Mouse (Mus musculus) hindbrain, embryonic 12.5 days (tissue): Measurements from ENCODE around the gene Tmem132d. TPM values are rescaled to one million over a fixed set of nuclear protein-coding genes. Genes with fewer than 3 reads are reported as not detected.
A peak's percentile ranks its signal among the peaks of the same experiment; 100 is the strongest.
"Not testable (repeated sequence)": the region's sequence is repeated elsewhere in the genome, so short reads cannot be mapped to it uniquely, and the experiment has no call there.

Source experiments
- ATAC-seq: fragments of 200-750 bp; cut with Nextera tagmentation; 2 replicates; pipeline ENCODE4 v1.8.0; 2017; ENCODE audit warnings: moderate TSS enrichment; ENCODE audit not compliant: low FRiP score
- H3K27ac ChIP-seq: fragments of 300-500 bp; sonication (generic); 2 replicates; pipeline ENCODE4 v1.5.1; 2016; ENCODE audit warnings: mild to moderate bottlenecking
- H3K27me3 ChIP-seq: fragments of 300-500 bp; sonication (generic); 2 replicates; pipeline ENCODE4 v1.6.1; 2016; ENCODE audit warnings: mild to moderate bottlenecking
- H3K36me3 ChIP-seq: fragments of 300-500 bp; sonication (generic); 2 replicates; pipeline ENCODE4 v1.6.1; 2016; ENCODE audit warnings: mild to moderate bottlenecking
- H3K4me1 ChIP-seq: fragments of 300-500 bp; sonication (generic); 2 replicates; pipeline ENCODE4 v1.6.1; 2016
- H3K4me2 ChIP-seq: fragments of 300-500 bp; sonication (generic); replicated peaks from 2 replicates; pipeline ENCODE4 v1.6.1; 2016; ENCODE audit warnings: mild to moderate bottlenecking
- H3K4me3 ChIP-seq: fragments of 300-500 bp; sonication (generic); 2 replicates; pipeline ENCODE4 v1.5.1; 2016; ENCODE audit warnings: mild to moderate bottlenecking
- H3K9ac ChIP-seq: fragments of 300-500 bp; sonication (generic); 2 replicates; pipeline ENCODE4 v1.6.1; 2016; ENCODE audit warnings: mild to moderate bottlenecking, moderate library complexity
- H3K9me3 ChIP-seq: fragments of 300-500 bp; sonication (generic); replicated peaks from 2 replicates; pipeline ENCODE4 v1.6.1; 2016; ENCODE audit warnings: mild to moderate bottlenecking
- WGBS: fragments of 180-500 bp; shearing (Covaris S2); methylation state at CpG from one replicate; pipeline ENCODE4 v1.1.7; 2016; 5-methylcytosine and 5-hydroxymethylcytosine counted together
- polyA plus RNA-seq: library from polyadenylated mRNA; unstranded; fragments of >200 nt; fragmentation: Nextera tagmentation; extraction: Ambion mirVana; gene quantifications from 2 replicates; pipeline ENCODE4 v1.2.1, GENCODE M21; 2016

Gene Tmem132d
- polyA plus RNA-seq, 1 experiment from 2014 or later = 0.96 TPM

DNA sequence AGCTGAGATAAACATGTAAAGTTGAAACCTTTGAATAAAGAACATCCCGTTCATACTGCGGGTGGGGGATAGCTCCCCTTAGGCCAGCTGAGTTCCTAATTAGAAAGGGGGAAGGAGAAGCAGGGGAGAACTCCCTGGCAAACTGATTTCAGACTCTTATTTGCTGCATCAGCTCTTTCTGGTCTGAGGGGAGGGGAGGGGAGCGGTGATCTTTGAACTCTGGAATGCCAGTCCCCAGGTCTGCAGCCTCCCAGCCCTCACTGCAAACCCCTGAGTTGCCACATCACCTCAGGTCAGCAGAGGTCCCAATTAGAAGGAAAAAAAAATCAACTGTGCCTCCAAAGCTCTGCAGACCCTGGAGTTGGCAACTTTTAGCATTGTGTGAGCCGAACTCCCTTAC is 482.3 kb downstream of the Tmem132d start:
- Histone ChIP-seq H3K27me3 (no peaks in the 10 kb centered on the region), H3K36me3 (no peaks in the 10 kb centered on the region), H3K9ac (no peak overlapping the region), H3K4me2 (no peak overlapping the region), H3K9me3 (no peaks in the 10 kb centered on the region), H3K4me1 (no peaks in the 10 kb centered on the region), H3K4me3 (no peak overlapping the region), H3K27ac (no peak overlapping the region)
- ATAC-seq = no peak
- 58% methylated on average over 4 of the region's 4 CpGs for WGBS

DNA sequence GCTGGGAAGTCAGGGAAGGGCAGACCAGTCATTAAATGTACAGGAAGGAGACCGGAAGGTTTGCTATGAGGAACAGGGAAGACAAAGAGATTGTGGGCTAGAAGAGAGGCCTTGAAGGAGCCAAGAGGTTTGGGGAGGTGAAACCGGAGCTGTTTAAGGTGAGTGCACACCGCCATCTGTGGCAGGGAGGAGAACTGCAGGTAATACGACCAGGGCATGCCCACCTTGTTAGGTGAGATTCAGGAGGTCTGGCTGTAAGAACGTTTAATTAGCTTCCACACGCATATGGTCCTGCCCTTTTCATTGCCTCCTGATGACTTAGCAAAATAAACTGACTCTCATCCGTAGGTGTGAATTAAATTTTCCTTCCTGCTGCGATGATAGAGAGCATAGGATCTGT is 485.6 kb downstream of the Tmem132d start:
- no peaks in the 10 kb centered on the region for H3K4me1 ChIP-seq
- no peak overlapping the region for H3K4me2 ChIP-seq
- no peak for ATAC-seq
- H3K4me3 ChIP-seq = no peak overlapping the region
- no peaks in the 10 kb centered on the region for H3K27me3 ChIP-seq
- H3K36me3 ChIP-seq = no peaks in the 10 kb centered on the region
- 37% methylated on average over 8 of the region's 8 CpGs for whole genome bisulfite sequencing
- no peak overlapping the region for H3K9ac ChIP-seq
- no peaks in the 10 kb centered on the region for H3K9me3 ChIP-seq
- no peak overlapping the region for H3K27ac ChIP-seq

DNA sequence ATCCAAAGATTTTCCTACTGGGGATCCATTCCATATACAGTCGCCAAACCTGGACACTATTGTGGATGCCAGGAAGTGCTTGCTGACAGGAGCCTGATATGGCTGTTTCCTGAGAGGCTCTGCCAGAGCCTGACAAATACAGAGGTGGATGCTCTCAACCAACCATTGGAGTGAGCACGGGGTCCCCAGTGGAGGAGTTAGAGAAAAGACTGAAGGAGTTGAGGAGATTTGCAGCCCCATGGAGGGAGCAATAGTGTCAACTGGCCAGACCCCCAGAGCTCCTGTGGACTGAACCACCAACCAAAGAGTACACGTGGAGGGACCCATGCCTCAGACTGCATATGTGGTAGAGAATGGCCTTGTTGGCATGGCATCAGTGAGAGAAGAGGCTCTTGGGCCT is 490.7 kb downstream of the Tmem132d start:
- H3K27me3 ChIP-seq, H3K4me2 ChIP-seq, H3K27ac ChIP-seq, ATAC-seq, H3K9ac ChIP-seq, H3K4me3 ChIP-seq, H3K9me3 ChIP-seq, H3K36me3 ChIP-seq, H3K4me1 ChIP-seq: not testable (repeated sequence)
- WGBS = 82% methylated on average over 3 of the region's 3 CpGs

DNA sequence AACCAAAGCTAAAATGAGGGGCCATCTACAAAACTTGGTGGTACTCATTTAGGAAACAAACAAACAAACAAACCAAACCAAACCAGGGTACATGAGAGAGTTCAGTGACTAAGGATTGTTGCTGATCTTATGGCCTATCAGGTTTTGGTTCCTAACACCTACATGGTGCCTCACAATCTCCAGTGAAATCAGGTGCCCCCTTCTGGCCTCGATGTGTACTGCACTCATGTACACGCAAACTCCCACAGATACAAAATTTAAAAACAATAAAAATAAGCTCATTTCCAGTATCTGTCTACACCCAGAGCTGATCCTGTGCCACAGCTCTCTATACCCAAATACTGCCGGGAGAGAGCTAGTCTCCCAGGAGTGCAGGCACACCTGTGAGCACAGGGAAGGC is 495.0 kb downstream of the Tmem132d start:
- Histone ChIP-seq H3K4me1 (no peaks in the 10 kb centered on the region), H3K9ac (no peak overlapping the region), H3K27me3 (no peaks in the 10 kb centered on the region), H3K9me3 (no peaks in the 10 kb centered on the region), H3K4me3 (no peak overlapping the region), H3K27ac (no peak overlapping the region), H3K36me3 (no peaks in the 10 kb centered on the region), H3K4me2 (no peak overlapping the region)
- no peak for ATAC-seq
- 75% methylated on average over 3 of the region's 3 CpGs for WGBS

DNA sequence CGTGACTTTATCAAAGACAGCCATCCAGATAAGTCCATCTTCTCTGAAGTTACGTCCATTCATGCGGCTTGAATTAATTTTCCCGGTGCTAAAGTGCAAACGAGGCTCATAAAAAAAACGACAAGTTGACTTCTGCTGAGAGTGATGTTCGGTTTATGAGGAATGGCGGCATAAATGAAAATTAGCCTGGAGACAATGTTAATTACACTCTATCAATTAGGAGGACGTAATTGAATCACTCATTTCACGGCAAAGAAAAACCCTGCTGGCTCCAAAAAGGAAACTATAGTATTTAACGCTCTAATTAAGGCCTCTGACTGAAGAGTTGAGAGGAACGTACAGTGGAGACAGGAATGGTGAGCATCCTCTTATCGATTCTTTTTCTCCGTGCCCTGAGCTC is 503.2 kb downstream of the Tmem132d start:
- no peak overlapping the region for H3K4me2 ChIP-seq
- no peak for ATAC-seq
- H3K27ac ChIP-seq = no peak overlapping the region
- H3K27me3 ChIP-seq = peaks cover 12% of the 10 kb centered on the region
- no peaks in the 10 kb centered on the region for H3K4me1 ChIP-seq
- WGBS = 75% methylated on average over 14 of the region's 14 CpGs
- H3K36me3 ChIP-seq = no peaks in the 10 kb centered on the region
- no peak overlapping the region for H3K9ac ChIP-seq
- H3K9me3 ChIP-seq = no peaks in the 10 kb centered on the region
- no peak overlapping the region for H3K4me3 ChIP-seq

DNA sequence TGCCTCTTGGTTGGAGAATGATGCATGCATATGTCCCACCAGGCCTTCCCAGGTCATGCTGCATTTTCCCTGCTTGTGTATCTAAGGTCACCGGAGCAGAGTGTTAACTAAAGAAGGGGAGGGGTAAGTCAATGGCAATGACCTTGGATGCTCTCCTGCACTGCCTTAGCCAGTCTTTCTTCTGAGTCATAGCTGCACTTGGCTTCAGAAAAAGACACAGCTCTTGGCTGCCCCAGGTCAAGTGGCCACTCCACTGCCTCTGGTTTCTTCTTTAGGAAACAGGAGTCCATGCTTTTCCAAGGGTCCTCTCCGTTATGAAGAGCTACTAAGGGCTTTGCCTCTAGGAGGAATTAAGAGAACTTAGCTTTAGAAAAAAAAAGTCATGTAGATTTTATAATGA is 506.2 kb downstream of the Tmem132d start:
- H3K4me2 ChIP-seq = no peak overlapping the region
- ATAC-seq = no peak
- 89% methylated on average over 2 of the region's 2 CpGs for WGBS
- H3K27me3 ChIP-seq = peaks cover 21% of the 10 kb centered on the region
- H3K4me1 ChIP-seq = peaks cover 13% of the 10 kb centered on the region; the same call in 1 of the 2 replicates
- no peaks in the 10 kb centered on the region for H3K36me3 ChIP-seq
- H3K9me3 ChIP-seq = no peaks in the 10 kb centered on the region
- no peak overlapping the region for H3K9ac ChIP-seq
- H3K27ac ChIP-seq = no peak overlapping the region
- no peak overlapping the region for H3K4me3 ChIP-seq

DNA sequence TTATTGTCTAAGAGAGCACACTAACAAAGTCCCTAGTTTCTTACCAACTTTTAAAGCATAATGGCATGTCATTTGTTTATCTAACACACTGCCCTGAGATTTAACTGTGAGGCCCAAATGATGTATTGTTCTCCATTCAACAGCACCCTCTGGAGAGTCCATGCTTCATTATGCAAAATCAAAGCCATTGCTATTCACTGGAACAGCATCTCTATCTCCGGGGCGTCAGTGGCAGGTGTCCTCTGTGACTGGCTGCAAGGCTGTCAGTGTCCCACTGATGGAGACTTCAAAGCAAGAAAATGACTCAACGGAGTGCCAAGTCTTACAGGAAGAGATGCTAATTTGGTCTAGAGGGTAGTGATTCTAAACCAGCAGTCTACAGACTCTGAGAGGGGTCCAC is 508.8 kb downstream of the Tmem132d start:
- Histone ChIP-seq H3K9me3 (no peaks in the 10 kb centered on the region), H3K4me3 (no peak overlapping the region), H3K9ac (no peak overlapping the region), H3K4me1 (peaks cover 15% of the 10 kb centered on the region; the same call in 1 of the 2 replicates), H3K36me3 (no peaks in the 10 kb centered on the region), H3K4me2 (no peak overlapping the region), H3K27ac (no peak overlapping the region), H3K27me3 (peaks cover 28% of the 10 kb centered on the region)
- peak; percentile 82 for ATAC-seq
- 16% methylated on average over 3 of the region's 3 CpGs for WGBS

DNA sequence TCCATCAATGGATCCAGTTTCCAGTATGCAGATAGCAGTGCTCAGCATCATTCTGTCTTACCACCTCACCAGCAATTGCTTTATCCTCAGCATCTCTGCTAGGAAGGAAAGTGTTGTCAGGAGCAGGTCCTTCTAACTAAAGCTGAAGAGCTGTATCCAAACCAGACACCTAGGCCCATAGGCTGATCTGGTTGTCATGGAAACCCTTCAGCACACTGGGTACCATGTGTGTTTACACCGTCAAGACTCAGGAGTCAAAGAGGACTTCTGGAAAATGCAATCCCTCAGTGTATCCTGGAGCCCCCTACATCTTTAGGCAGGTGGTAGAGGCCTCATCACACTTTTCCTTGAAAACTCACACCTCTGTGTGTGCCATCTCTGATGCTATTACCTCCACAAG is 513.7 kb downstream of the Tmem132d start:
- H3K9me3 ChIP-seq = no peaks in the 10 kb centered on the region
- H3K36me3 ChIP-seq = no peaks in the 10 kb centered on the region
- no peak overlapping the region for H3K9ac ChIP-seq
- H3K4me3 ChIP-seq = no peak overlapping the region
- H3K4me2 ChIP-seq = no peak overlapping the region
- H3K27ac ChIP-seq = no peak overlapping the region
- H3K27me3 ChIP-seq = peaks cover 16% of the 10 kb centered on the region
- ATAC-seq = no peak
- 57% methylated on average over 1 of the region's 1 CpGs for WGBS
- peaks cover 20% of the 10 kb centered on the region; the same call in 1 of the 2 replicates for H3K4me1 ChIP-seq

DNA sequence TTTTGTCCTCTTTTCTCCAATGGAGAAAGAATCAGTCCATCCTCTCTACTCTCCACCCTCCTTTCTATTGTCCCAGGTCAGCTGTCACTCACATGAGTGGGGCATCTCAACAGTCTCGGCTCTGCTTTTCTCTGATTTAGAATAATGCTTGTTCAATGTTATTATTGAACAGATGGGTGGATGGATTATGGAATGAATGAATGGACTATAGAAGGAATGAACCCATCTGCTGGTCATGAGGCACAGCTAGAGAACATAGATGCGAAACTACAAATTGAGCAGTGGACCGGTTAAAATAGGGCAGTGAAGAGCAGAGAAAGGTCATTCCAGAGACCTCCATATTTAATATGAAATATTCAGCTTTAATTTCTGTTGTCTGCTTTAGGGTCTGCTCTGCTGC is 514.5 kb downstream of the Tmem132d start:
- H3K9ac ChIP-seq = no peak overlapping the region
- no peak overlapping the region for H3K27ac ChIP-seq
- H3K4me2 ChIP-seq = no peak overlapping the region
- peaks cover 12% of the 10 kb centered on the region; the same call in 1 of the 2 replicates for H3K4me1 ChIP-seq
- ATAC-seq = no peak
- H3K4me3 ChIP-seq = no peak overlapping the region
- 67% methylated on average over 3 of the region's 3 CpGs for WGBS
- peaks cover 16% of the 10 kb centered on the region for H3K27me3 ChIP-seq
- H3K36me3 ChIP-seq = no peaks in the 10 kb centered on the region
- no peaks in the 10 kb centered on the region for H3K9me3 ChIP-seq

DNA sequence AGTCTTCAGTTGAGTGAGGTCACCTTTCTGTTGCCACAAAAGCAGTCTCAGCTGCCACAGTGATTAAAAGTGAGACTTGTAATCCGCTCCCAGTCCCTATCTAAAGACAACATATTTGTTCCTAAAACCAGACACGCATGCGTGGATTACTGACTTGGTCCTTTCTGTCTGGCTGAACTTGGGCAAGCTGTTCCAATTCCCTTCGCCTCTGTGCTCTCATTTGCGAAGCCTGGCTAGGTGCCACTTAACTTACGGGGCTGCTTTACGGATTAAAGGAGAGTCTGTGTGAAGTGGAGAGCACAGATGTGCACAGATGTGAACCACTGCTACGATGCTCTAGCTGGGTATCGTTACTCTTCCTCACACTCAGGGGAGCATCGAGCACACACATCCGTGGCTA is 518.7 kb downstream of the Tmem132d start:
- Histone ChIP-seq H3K4me3 (no peak overlapping the region), H3K9ac (no peak overlapping the region), H3K4me1 (peaks cover 7% of the 10 kb centered on the region; the same call in 1 of the 2 replicates), H3K4me2 (no peak overlapping the region), H3K27ac (no peak overlapping the region), H3K36me3 (no peaks in the 10 kb centered on the region), H3K27me3 (no peaks in the 10 kb centered on the region), H3K9me3 (no peaks in the 10 kb centered on the region)
- WGBS = 88% methylated on average over 11 of the region's 11 CpGs
- no peak for ATAC-seq

DNA sequence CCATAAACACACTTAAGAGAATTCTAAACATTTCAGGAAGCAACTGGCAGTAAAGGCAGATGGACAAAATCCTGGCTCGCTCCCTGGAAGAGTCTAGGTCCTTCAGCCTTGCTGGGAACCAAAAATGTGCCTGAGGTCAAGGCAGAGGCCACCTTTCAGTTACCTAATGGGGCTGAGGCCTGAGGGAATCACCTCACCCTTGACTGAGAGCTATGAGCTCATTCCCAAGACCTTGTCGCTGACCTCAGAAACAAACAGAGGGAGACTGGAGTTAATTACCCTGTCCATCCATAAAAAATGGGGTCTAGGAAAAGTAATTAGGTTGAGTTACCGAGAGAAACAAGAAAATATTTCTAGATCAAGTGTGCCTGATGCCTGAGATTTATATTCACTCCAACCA is 521.3 kb downstream of the Tmem132d start:
- Histone ChIP-seq H3K27ac (no peak overlapping the region), H3K4me1 (no peaks in the 10 kb centered on the region), H3K9me3 (no peaks in the 10 kb centered on the region), H3K4me3 (no peak overlapping the region), H3K36me3 (no peaks in the 10 kb centered on the region), H3K9ac (no peak overlapping the region), H3K27me3 (no peaks in the 10 kb centered on the region), H3K4me2 (no peak overlapping the region)
- ATAC-seq = no peak
- WGBS = 73% methylated on average over 3 of the region's 3 CpGs

DNA sequence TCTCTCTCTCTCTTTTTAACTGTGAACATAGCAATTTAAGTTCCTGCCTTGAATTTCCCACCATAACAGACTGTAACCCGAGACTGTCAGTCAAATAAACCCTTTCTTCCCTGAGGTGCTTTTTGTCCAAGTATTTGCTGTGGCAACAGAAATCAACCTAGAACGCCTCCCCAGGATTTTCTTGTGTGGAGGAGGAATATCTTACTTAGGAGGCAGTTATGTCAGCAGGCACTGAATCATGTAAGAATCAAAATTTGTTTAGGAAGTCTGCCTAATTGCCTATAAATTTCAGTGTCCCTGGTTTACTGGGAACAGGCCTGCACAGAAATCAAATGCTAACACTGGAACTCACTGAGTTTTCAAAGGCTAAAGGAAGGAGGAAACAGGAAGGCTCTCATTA is 522.5 kb downstream of the Tmem132d start:
- no peak overlapping the region for H3K4me2 ChIP-seq
- no peak overlapping the region for H3K4me3 ChIP-seq
- no peaks in the 10 kb centered on the region for H3K9me3 ChIP-seq
- no peak overlapping the region for H3K27ac ChIP-seq
- WGBS = 63% methylated on average over 2 of the region's 2 CpGs
- ATAC-seq = no peak
- no peaks in the 10 kb centered on the region for H3K27me3 ChIP-seq
- no peaks in the 10 kb centered on the region for H3K36me3 ChIP-seq
- no peaks in the 10 kb centered on the region for H3K4me1 ChIP-seq
- no peak overlapping the region for H3K9ac ChIP-seq

DNA sequence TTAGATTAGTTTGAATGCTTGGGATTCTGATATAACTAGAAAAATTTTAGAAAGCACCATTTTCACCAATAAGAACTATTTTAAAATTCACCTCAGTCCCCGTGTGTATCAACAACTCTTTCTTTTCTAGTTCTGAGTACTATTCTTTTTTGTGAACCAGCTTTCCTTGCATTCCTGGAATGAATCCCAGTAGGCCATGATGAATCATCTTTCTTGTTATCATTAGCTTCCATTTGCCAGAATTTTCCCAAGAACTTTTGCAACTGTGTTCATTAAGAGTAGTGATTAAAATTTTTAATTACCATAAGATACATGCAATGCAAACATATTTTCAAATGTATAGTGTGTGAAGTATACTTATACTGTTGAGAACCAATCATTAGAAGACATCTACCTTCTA is 537.7 kb downstream of the Tmem132d start:
- no peaks in the 10 kb centered on the region for H3K36me3 ChIP-seq
- H3K4me1 ChIP-seq = no peaks in the 10 kb centered on the region
- H3K4me3 ChIP-seq = no peak overlapping the region
- H3K9me3 ChIP-seq = no peaks in the 10 kb centered on the region
- no peak overlapping the region for H3K4me2 ChIP-seq
- ATAC-seq = no peak
- 87% methylated on average over 1 of the region's 1 CpGs for WGBS
- no peaks in the 10 kb centered on the region for H3K27me3 ChIP-seq
- H3K27ac ChIP-seq = no peak overlapping the region
- H3K9ac ChIP-seq = no peak overlapping the region
